Mouse (Mus musculus): ENCODE data around the gene Hk1. TPM values are rescaled to one million over a fixed set of nuclear protein-coding genes. Genes with fewer than 3 reads are reported as not detected.

Hk1 gene
- polyA plus RNA-seq, 1 experiment from 2014 or later: 62.6 TPM

- ATAC-seq (replicated peaks; ENCODE audit: low FRiP score, low read depth): no peak
- H3K4me1 ChIP-seq (replicated peaks; ENCODE audit: insufficient read depth, low read length): peaks cover 13% of the 10 kb centered on the region
- no peaks in the 10 kb centered on the region for H3K9me3 ChIP-seq (replicated peaks; ENCODE audit: low read length)
- H3K27me3 ChIP-seq (ENCODE audit: insufficient read depth, low read length): no peaks in the 10 kb centered on the region
- H3K9ac ChIP-seq (ENCODE audit: low read depth, low read length): no peak overlapping the region
- TF ChIP-seq CTCF (IDR thresholded peaks at IDR 0.05; ENCODE audit: low read depth): no peak
- peak overlapping the region; percentile 57; the same call in 1 of the 2 replicates for H3K27ac ChIP-seq
- 74% methylated on average over 11 of the region's 11 CpGs for WGBS
- no peak overlapping the region for H3K4me3 ChIP-seq (replicated peaks; ENCODE audit: low read depth, low read length)
- H3K36me3 ChIP-seq (ENCODE audit: insufficient read depth, low read length): peaks cover 1% of the 10 kb centered on the region; the same call in 1 of the 2 replicates
- H3K4me2 ChIP-seq (ENCODE audit: low read length): no peak overlapping the region
- DNase-seq (ENCODE audit: low spot score): no peak
Measured at GRCm38 (mm10) chr10:62308896-62309491, 70.7 kb downstream of the Hk1 start.

GRCm38 (mm10) chr10:62306483-62306882 lies 73.2 kb downstream of the Hk1 start:
- no peaks in the 10 kb centered on the region for H3K27me3 ChIP-seq (ENCODE audit: insufficient read depth, low read length)
- ATAC-seq (replicated peaks; ENCODE audit: low FRiP score, low read depth) (no peak), DNase-seq (ENCODE audit: low spot score) (peak; percentile 39)
- peaks cover 9% of the 10 kb centered on the region; the same call in 1 of the 2 replicates for H3K36me3 ChIP-seq (ENCODE audit: insufficient read depth, low read length)
- no peak overlapping the region for H3K4me3 ChIP-seq (replicated peaks; ENCODE audit: low read depth, low read length)
- H3K9me3 ChIP-seq (replicated peaks; ENCODE audit: low read length): no peaks in the 10 kb centered on the region
- TF ChIP-seq CTCF (IDR thresholded peaks at IDR 0.05; ENCODE audit: low read depth): no peak
- no peak overlapping the region for H3K9ac ChIP-seq (ENCODE audit: low read depth, low read length)
- H3K4me2 ChIP-seq (ENCODE audit: low read length): no peak overlapping the region
- no peak overlapping the region for H3K27ac ChIP-seq
- 44% methylated on average over 3 of the region's 3 CpGs for WGBS
- peaks cover 2% of the 10 kb centered on the region; the same call in 1 of the 2 replicates for H3K4me1 ChIP-seq (replicated peaks; ENCODE audit: insufficient read depth, low read length)

DNA sequence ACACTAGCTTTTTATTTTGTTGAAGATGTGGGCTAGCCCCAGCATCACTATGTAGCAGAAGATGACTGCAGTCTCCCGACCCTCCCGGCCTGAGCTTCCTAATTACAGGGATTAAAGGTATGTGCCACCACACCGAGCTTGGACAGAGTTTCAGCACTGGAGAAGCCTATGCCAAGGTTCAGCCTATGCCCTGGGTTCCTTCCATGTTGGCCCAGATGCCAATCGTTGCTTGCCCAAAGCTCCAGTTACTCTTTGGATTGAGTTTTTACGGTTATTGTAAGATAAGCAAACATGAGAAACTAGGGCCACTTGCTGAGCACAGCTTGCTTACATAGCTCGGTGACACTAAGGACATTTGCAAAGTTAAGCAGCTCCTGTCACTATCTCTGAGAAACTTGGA lies 74.6 kb downstream of the Hk1 start:
- 65% methylated on average over 6 of the region's 6 CpGs for WGBS
- Histone ChIP-seq H3K9me3 (replicated peaks; ENCODE audit: low read length) (no peaks in the 10 kb centered on the region), H3K27me3 (ENCODE audit: insufficient read depth, low read length) (no peaks in the 10 kb centered on the region), H3K4me1 (replicated peaks; ENCODE audit: insufficient read depth, low read length) (no peaks in the 10 kb centered on the region; the same call in 1 of the 2 replicates), H3K4me3 (replicated peaks; ENCODE audit: low read depth, low read length) (no peak overlapping the region), H3K4me2 (ENCODE audit: low read length) (no peak overlapping the region), H3K36me3 (ENCODE audit: insufficient read depth, low read length) (peaks cover 9% of the 10 kb centered on the region; the same call in 1 of the 2 replicates), H3K9ac (ENCODE audit: low read depth, low read length) (no peak overlapping the region), H3K27ac (no peak overlapping the region)
- no peak for TF ChIP-seq CTCF (IDR thresholded peaks at IDR 0.05; ENCODE audit: low read depth)
- no peak for ATAC-seq (replicated peaks; ENCODE audit: low FRiP score, low read depth)
- no peak for DNase-seq (ENCODE audit: low spot score)

DNA sequence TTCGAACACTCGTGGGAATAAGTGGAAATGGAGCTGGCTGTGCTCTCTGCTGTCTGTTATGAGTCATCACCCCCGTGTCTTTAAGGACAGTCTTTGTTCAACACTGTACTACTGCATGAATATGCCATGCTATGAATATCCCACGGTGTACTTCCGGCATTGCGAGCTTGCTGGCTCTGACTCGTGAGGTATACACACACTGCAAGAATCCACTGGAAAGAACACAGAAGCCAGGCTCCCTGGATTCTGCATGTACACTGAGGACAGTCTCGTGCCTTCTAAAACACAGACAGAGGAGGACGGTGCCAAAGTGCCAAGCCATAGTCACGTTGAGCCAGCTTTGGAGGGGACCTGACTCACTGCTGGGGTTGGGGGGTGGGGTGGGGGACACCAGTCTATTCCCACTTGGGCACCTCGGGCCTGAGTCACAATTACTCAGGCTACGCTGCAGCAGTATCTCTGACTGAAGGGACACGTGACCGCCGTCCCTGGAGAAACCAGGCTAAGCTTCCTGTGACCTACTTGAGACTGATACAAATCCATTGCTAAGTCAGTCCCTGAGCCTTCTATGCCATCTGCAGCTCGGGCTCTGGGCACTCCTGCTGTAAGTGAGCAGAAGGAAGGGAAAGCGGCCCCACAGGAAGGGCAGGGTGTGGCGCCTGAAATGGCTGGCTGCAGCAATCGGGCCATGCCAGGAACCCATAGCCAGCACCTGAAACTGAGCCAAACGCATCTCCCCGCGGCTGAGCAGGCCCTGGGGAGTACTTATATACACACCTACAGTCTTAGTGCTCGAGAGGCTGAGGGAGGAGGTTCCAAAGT lies 79.5 kb downstream of the Hk1 start:
- Histone ChIP-seq H3K4me3 (replicated peaks; ENCODE audit: low read depth, low read length) (no peak overlapping the region), H3K4me1 (replicated peaks; ENCODE audit: insufficient read depth, low read length) (no peaks in the 10 kb centered on the region), H3K4me2 (ENCODE audit: low read length) (no peak overlapping the region), H3K9ac (ENCODE audit: low read depth, low read length) (no peak overlapping the region), H3K27ac (no peak overlapping the region; the same call in 1 of the 2 replicates), H3K36me3 (ENCODE audit: insufficient read depth, low read length) (peaks cover 26% of the 10 kb centered on the region; the same call in 1 of the 2 replicates), H3K27me3 (ENCODE audit: insufficient read depth, low read length) (no peaks in the 10 kb centered on the region), H3K9me3 (replicated peaks; ENCODE audit: low read length) (no peaks in the 10 kb centered on the region)
- no peak for TF ChIP-seq CTCF (IDR thresholded peaks at IDR 0.05; ENCODE audit: low read depth)
- ATAC-seq (replicated peaks; ENCODE audit: low FRiP score, low read depth) (peak; percentile 37; the same call in 1 of the 2 replicates), DNase-seq (ENCODE audit: low spot score) (no peak)
- 76% methylated on average over 23 of the region's 23 CpGs for WGBS

- Histone ChIP-seq H3K4me2 (ENCODE audit: low read length) (no peak overlapping the region), H3K9me3 (replicated peaks; ENCODE audit: low read length) (no peaks in the 10 kb centered on the region), H3K27me3 (ENCODE audit: insufficient read depth, low read length) (no peaks in the 10 kb centered on the region), H3K9ac (ENCODE audit: low read depth, low read length) (no peak overlapping the region), H3K27ac (no peak overlapping the region), H3K4me3 (replicated peaks; ENCODE audit: low read depth, low read length) (no peak overlapping the region), H3K36me3 (ENCODE audit: insufficient read depth, low read length) (peaks cover 37% of the 10 kb centered on the region; the same call in 1 of the 2 replicates), H3K4me1 (replicated peaks; ENCODE audit: insufficient read depth, low read length) (no peaks in the 10 kb centered on the region)
- DNase-seq (ENCODE audit: low spot score) (no peak), ATAC-seq (replicated peaks; ENCODE audit: low FRiP score, low read depth) (no peak)
- WGBS: 77% methylated on average over 24 of the region's 26 CpGs
- TF ChIP-seq CTCF (IDR thresholded peaks at IDR 0.05; ENCODE audit: low read depth): no peak
Measured at GRCm38 (mm10) chr10:62296086-62296872, 83.4 kb downstream of the Hk1 start.

GRCm38 (mm10) chr10:62294112-62294511 lies 85.6 kb downstream of the Hk1 start:
- H3K9ac ChIP-seq (ENCODE audit: low read depth, low read length): no peak overlapping the region
- ATAC-seq (replicated peaks; ENCODE audit: low FRiP score, low read depth) (no peak), DNase-seq (ENCODE audit: low spot score) (no peak)
- no peak overlapping the region for H3K4me2 ChIP-seq (ENCODE audit: low read length)
- H3K4me1 ChIP-seq (replicated peaks; ENCODE audit: insufficient read depth, low read length): no peaks in the 10 kb centered on the region
- H3K27me3 ChIP-seq (ENCODE audit: insufficient read depth, low read length): no peaks in the 10 kb centered on the region
- no peak overlapping the region for H3K4me3 ChIP-seq (replicated peaks; ENCODE audit: low read depth, low read length)
- no peaks in the 10 kb centered on the region for H3K9me3 ChIP-seq (replicated peaks; ENCODE audit: low read length)
- H3K27ac ChIP-seq: no peak overlapping the region
- TF ChIP-seq CTCF (IDR thresholded peaks at IDR 0.05; ENCODE audit: low read depth): no peak
- peaks cover 47% of the 10 kb centered on the region; the same call in 1 of the 2 replicates for H3K36me3 ChIP-seq (ENCODE audit: insufficient read depth, low read length)
- 93% methylated on average over 4 of the region's 4 CpGs for WGBS
